ENCODE assay signal across 14 mouse cellular contexts in the genomic region with DNA sequence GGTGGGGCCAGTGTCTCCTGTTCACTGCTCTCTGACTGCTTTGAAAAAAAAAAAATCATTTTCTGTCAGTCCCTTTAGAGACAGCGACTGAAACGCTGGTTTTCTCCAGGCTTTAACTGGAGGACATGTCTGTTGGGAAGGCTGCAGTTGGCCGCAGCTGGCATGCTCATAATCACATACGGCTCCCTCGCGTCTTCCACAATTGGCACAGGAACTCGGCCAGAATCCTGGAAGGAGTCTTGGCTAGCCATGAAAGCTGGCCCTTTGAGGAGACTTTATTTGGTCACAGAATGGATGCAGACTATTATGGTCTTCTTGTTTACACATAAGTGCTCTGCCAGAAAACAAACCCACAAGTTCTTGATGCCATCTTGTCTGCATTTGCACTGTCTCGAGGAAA.
DNase-seq lines count a peak whose midpoint lies in the region; ATAC-seq and TF ChIP-seq lines count a peak whose summit lies in the region.
"Had no signal": no experiment of that assay in that cellular context is flagged by ENCODE, and none has a peak within 500 bp of the region (broad histone marks: within the 10 kb centered on the region; RNA-seq: fewer than 3 reads in every experiment).

No protein-coding gene starts in this region.

- no peak overlapping the region for H3K9ac ChIP-seq in forebrain, embryonic 15.5 days (replicated peaks)
- H3K9ac ChIP-seq in forebrain, embryonic 12.5 days = no peak overlapping the region
- no peak overlapping the region for H3K9ac ChIP-seq in midbrain, postnatal 0 days (replicated peaks; ENCODE audit: low read length, poor library complexity, severe bottlenecking)
- H3K9ac ChIP-seq in midbrain, embryonic 13.5 days (replicated peaks) = no peak overlapping the region
- H3K9ac ChIP-seq: lung, embryonic 15.5 days; neural tube, embryonic 13.5 days had no signal

- no peak for TF ChIP-seq CTCF in midbrain, postnatal 0 days (IDR thresholded peaks at IDR 0.05)
- TF ChIP-seq CTCF in gastrocnemius, adult 2 months (IDR thresholded peaks at IDR 0.05) = no peak

- peaks cover 9% of the 10 kb centered on the region for H3K4me1 ChIP-seq in forebrain, embryonic 15.5 days
- H3K4me1 ChIP-seq in forebrain, embryonic 12.5 days = no peaks in the 10 kb centered on the region
- H3K4me1 ChIP-seq in midbrain, postnatal 0 days (ENCODE audit: insufficient read depth, low read length) = no peaks in the 10 kb centered on the region
- no peaks in the 10 kb centered on the region for H3K4me1 ChIP-seq in midbrain, embryonic 13.5 days (replicated peaks)
- H3K4me1 ChIP-seq: heart, embryonic 10.5 days; lung, embryonic 15.5 days; midbrain, embryonic 10.5 days; neural tube, embryonic 13.5 days had no signal

- intact Hi-C loops in gastrocnemius, adult 2 months (cut with DNase I) = no loop called here

- WGBS in forebrain, embryonic 15.5 days = 34% methylated on average over 8 of the region's 8 CpGs
- WGBS in forebrain, embryonic 12.5 days = 87% methylated on average over 8 of the region's 8 CpGs
- WGBS in midbrain, postnatal 0 days = 66% methylated on average over 8 of the region's 8 CpGs
- 86% methylated on average over 8 of the region's 8 CpGs for WGBS in midbrain, embryonic 13.5 days

- no peak overlapping the region for H3K27ac ChIP-seq in forebrain, embryonic 15.5 days (replicated peaks)
- no peak overlapping the region for H3K27ac ChIP-seq in forebrain, embryonic 12.5 days
- H3K27ac ChIP-seq in midbrain, postnatal 0 days (ENCODE audit: low read depth, low read length) = no peak overlapping the region
- no peak overlapping the region for H3K27ac ChIP-seq in midbrain, embryonic 13.5 days
- no peak overlapping the region for H3K27ac ChIP-seq in gastrocnemius, adult 2 months
- H3K27ac ChIP-seq: heart, embryonic 10.5 days; lung, embryonic 15.5 days; midbrain, embryonic 10.5 days; neural tube, embryonic 13.5 days had no signal

- ATAC-seq in forebrain, embryonic 15.5 days (replicated peaks) = peak; percentile 43; the same call in 1 of the 2 replicates
- ATAC-seq in forebrain, embryonic 12.5 days (ENCODE audit: low FRiP score) = no peak
- 0 out of 2 replicates have a peak, but pooled peaks have one; percentile 49 for ATAC-seq in midbrain, postnatal 0 days (ENCODE audit: low FRiP score)
- no peak for ATAC-seq in midbrain, embryonic 13.5 days
- ATAC-seq: Patski had no signal

- no peak overlapping the region for H3K4me2 ChIP-seq in forebrain, embryonic 15.5 days (replicated peaks)
- H3K4me2 ChIP-seq in forebrain, embryonic 12.5 days = no peak overlapping the region
- H3K4me2 ChIP-seq in midbrain, postnatal 0 days (ENCODE audit: low read depth, low read length, poor library complexity, severe bottlenecking) = no peak overlapping the region
- H3K4me2 ChIP-seq in midbrain, embryonic 13.5 days (replicated peaks) = no peak overlapping the region
- H3K4me2 ChIP-seq: lung, embryonic 15.5 days; neural tube, embryonic 13.5 days had no signal

- peak; percentile 86 for DNase-seq in midbrain, postnatal 0 days (ENCODE audit: low spot score)
- peak; percentile 31 to 42 for DNase-seq in layer of hippocampus, postnatal 36 days
- DNase-seq in gastrocnemius, adult 2 months = no peak
- no peak for DNase-seq in spleen, adult 12 weeks (ENCODE audit: low spot score)
- DNase-seq: adrenal gland, adult 2 months; kidney, postnatal 14 days had no signal

- no peak overlapping the region for H3K4me3 ChIP-seq in forebrain, embryonic 15.5 days
- H3K4me3 ChIP-seq in forebrain, embryonic 12.5 days (replicated peaks) = no peak overlapping the region
- H3K4me3 ChIP-seq in midbrain, postnatal 0 days (ENCODE audit: low read depth, low read length) = no peak overlapping the region
- no peak overlapping the region for H3K4me3 ChIP-seq in midbrain, embryonic 13.5 days (replicated peaks)
- H3K4me3 ChIP-seq in gastrocnemius, adult 2 months = no peak overlapping the region
- H3K4me3 ChIP-seq: heart, embryonic 10.5 days; lung, embryonic 15.5 days; midbrain, embryonic 10.5 days; neural tube, embryonic 13.5 days had no signal

- no peaks in the 10 kb centered on the region for H3K27me3 ChIP-seq in forebrain, embryonic 15.5 days
- no peaks in the 10 kb centered on the region for H3K27me3 ChIP-seq in forebrain, embryonic 12.5 days
- H3K27me3 ChIP-seq in midbrain, postnatal 0 days (ENCODE audit: insufficient read depth, low read length) = no peaks in the 10 kb centered on the region
- no peaks in the 10 kb centered on the region for H3K27me3 ChIP-seq in midbrain, embryonic 13.5 days
- H3K27me3 ChIP-seq: lung, embryonic 15.5 days; neural tube, embryonic 13.5 days had no signal

- no peaks in the 10 kb centered on the region for H3K36me3 ChIP-seq in forebrain, embryonic 15.5 days
- H3K36me3 ChIP-seq in forebrain, embryonic 12.5 days (replicated peaks) = no peaks in the 10 kb centered on the region
- H3K36me3 ChIP-seq in midbrain, postnatal 0 days (ENCODE audit: insufficient read depth, low read length) = no peaks in the 10 kb centered on the region
- H3K36me3 ChIP-seq in midbrain, embryonic 13.5 days = no peaks in the 10 kb centered on the region
- H3K36me3 ChIP-seq: heart, embryonic 10.5 days; lung, embryonic 15.5 days; midbrain, embryonic 10.5 days; neural tube, embryonic 13.5 days had no signal

- H3K9me3 ChIP-seq in forebrain, embryonic 15.5 days = no peaks in the 10 kb centered on the region
- H3K9me3 ChIP-seq in forebrain, embryonic 12.5 days = no peaks in the 10 kb centered on the region
- no peaks in the 10 kb centered on the region for H3K9me3 ChIP-seq in midbrain, postnatal 0 days (ENCODE audit: low read length)
- no peaks in the 10 kb centered on the region for H3K9me3 ChIP-seq in midbrain, embryonic 13.5 days
- H3K9me3 ChIP-seq: heart, embryonic 10.5 days; lung, embryonic 15.5 days; midbrain, embryonic 10.5 days; neural tube, embryonic 13.5 days had no signal

Comparison
In these comparisons a context has a peak if more than half of its experiments do, and no peak if none do; other contexts are left out.
1. ATAC-seq: peak in forebrain, embryonic 15.5 days (single experiment) and midbrain, postnatal 0 days (single experiment); none in forebrain, embryonic 12.5 days (single experiment) and midbrain, embryonic 13.5 days (single experiment).
2. DNase-seq: peak in midbrain, postnatal 0 days (single experiment) and layer of hippocampus, postnatal 36 days (2 of 2); none in gastrocnemius, adult 2 months (single experiment) and spleen, adult 12 weeks (single experiment).